Mouse (Mus musculus) embryonic facial prominence, embryonic 11.5 days (tissue): ENCODE results near the gene Rragd. TPM values are rescaled to one million over a fixed set of nuclear protein-coding genes. Genes with fewer than 3 reads are reported as not detected.

Source experiments
- ATAC-seq: fragments of 200-750 bp; cut with Nextera tagmentation; replicated peaks from 2 replicates; pipeline ENCODE4 v1.8.0; 2017; ENCODE audit warnings: low read depth; ENCODE audit not compliant: insufficient number of reproducible peaks, low FRiP score, low TSS enrichment
- DNase-seq: peaks from one replicate; pipeline ENCODE4 v3.0.0-alpha.2; 2015; ENCODE audit warnings: low spot score
- H3K27ac ChIP-seq: fragments of 300-500 bp; sonication (generic); replicated peaks from 2 replicates; pipeline ENCODE4 v1.5.1; 2014; ENCODE audit warnings: mild to moderate bottlenecking, low read depth, low read length, control low read depth
- H3K27me3 ChIP-seq: fragments of 300-500 bp; sonication (generic); 2 replicates; pipeline ENCODE4 v1.6.1; 2014; ENCODE audit warnings: mild to moderate bottlenecking, low read length, moderate library complexity, mixed read lengths; ENCODE audit not compliant: control insufficient read depth, insufficient read depth
- H3K36me3 ChIP-seq: fragments of 300-500 bp; sonication (generic); replicated peaks from 2 replicates; pipeline ENCODE4 v1.6.1; 2014; ENCODE audit warnings: low read depth, mild to moderate bottlenecking, low read length, moderate library complexity, mixed read lengths; ENCODE audit not compliant: control insufficient read depth, insufficient read depth
- H3K4me1 ChIP-seq: fragments of 300-500 bp; sonication (generic); 2 replicates; pipeline ENCODE4 v1.6.1; 2014; ENCODE audit warnings: low read length, mixed read lengths; ENCODE audit not compliant: control insufficient read depth, insufficient read depth
- H3K4me2 ChIP-seq: fragments of 300-500 bp; sonication (generic); 2 replicates; pipeline ENCODE4 v1.6.1; 2014; ENCODE audit warnings: low read depth, mild to moderate bottlenecking, control low read depth, low read length, moderate library complexity
- H3K4me3 ChIP-seq: fragments of 300-500 bp; sonication (generic); 2 replicates; pipeline ENCODE4 v1.5.1; 2014; ENCODE audit warnings: low read depth, low read length, control low read depth
- H3K9ac ChIP-seq: fragments of 300-500 bp; sonication (generic); replicated peaks from 2 replicates; pipeline ENCODE4 v1.6.1; 2014; ENCODE audit warnings: mild to moderate bottlenecking, control low read depth, low read length
- H3K9me3 ChIP-seq: fragments of 300-500 bp; sonication (generic); replicated peaks from 2 replicates; pipeline ENCODE4 v1.6.1; 2016; ENCODE audit warnings: mild to moderate bottlenecking, low read length, inconsistent platforms, mixed read lengths; ENCODE audit not compliant: control insufficient read depth
- WGBS: fragments of 180-500 bp; shearing (Covaris S2); extraction: QIAGEN DNeasy Blood & Tissue Kit; methylation state at CpG from one replicate; pipeline ENCODE4 v1.1.7; 2014; 5-methylcytosine and 5-hydroxymethylcytosine counted together
- polyA plus RNA-seq: library from polyadenylated mRNA; unstranded; fragments of >200 nt; fragmentation: Nextera tagmentation; extraction: Ambion mirVana; gene quantifications from 2 replicates; pipeline ENCODE4 v1.2.1, GENCODE M21; 2014

Rragd gene
- polyA plus RNA-seq, 1 experiment from 2014 or later, result 27.8 TPM

DNA sequence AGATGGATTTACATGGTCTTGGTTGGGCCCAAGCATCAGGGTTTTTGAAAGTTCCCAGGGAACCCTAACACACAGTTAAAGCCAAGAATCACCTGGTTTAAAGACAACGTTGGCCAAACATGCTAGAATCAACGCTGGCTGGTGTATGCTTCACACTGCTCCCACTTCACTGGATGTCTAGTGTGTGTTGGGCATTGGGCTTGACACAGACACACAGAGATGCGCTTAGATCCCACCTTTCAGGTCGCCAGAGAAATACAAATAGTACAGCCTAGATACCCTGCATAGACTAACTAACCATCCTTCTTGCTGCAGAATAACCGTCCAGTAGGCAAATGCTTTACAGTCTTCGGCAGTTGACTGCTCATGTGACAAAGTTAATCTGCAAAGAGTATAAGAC lies 87.5 kb downstream of the Rragd start:
- Histone ChIP-seq H3K36me3 (no peaks in the 10 kb centered on the region), H3K27me3 (no peaks in the 10 kb centered on the region), H3K9ac (no peak overlapping the region), H3K27ac (no peak overlapping the region), H3K4me3 (no peak overlapping the region), H3K4me1 (no peaks in the 10 kb centered on the region), H3K9me3 (no peaks in the 10 kb centered on the region), H3K4me2 (no peak overlapping the region)
- DNase-seq, result no peak
- WGBS, result 91% methylated on average over 6 of the region's 6 CpGs
- no peak for ATAC-seq

GRCm38 (mm10) chr4:33071337-33071736 lies 88.5 kb downstream of the Rragd start:
- Histone ChIP-seq H3K27me3 (no peaks in the 10 kb centered on the region), H3K9me3 (no peaks in the 10 kb centered on the region), H3K36me3 (no peaks in the 10 kb centered on the region), H3K27ac (no peak overlapping the region), H3K9ac (no peak overlapping the region), H3K4me3 (no peak overlapping the region), H3K4me2 (no peak overlapping the region), H3K4me1 (no peaks in the 10 kb centered on the region)
- ATAC-seq (no peak), DNase-seq (no peak)
- 87% methylated on average over 6 of the region's 6 CpGs for WGBS

Other genes starting within 250 kb of the Rragd start
- gene Lyrm2, start 182.8 kb upstream of the Rragd start, polyA plus RNA-seq, result 131 and 146 TPM in 2 replicates
- gene Ankrd6, start 32.2 kb upstream of the Rragd start, polyA plus RNA-seq, result 11.3 and 13.1 TPM in 2 replicates
- gene Ube2j1, start 48.4 kb downstream of the Rragd start, polyA plus RNA-seq, result 41.5 and 47.1 TPM in 2 replicates
- 0.43 TPM in 1 of 2 replicates, not detected in the other for gene Gabrr2, start 80.0 kb downstream of the Rragd start, polyA plus RNA-seq
- gene Gabrr1, start 149.5 kb downstream of the Rragd start, polyA plus RNA-seq, result 0.15 TPM in 1 of 2 replicates, not detected in the other
- gene Pm20d2, start 206.7 kb downstream of the Rragd start, polyA plus RNA-seq, result 0.48 and 1.1 TPM in 2 replicates
- gene Srsf12, start 226.0 kb downstream of the Rragd start, polyA plus RNA-seq, result 8.5 and 10.8 TPM in 2 replicates